Mouse (Mus musculus): ENCODE measurements at regions not wholly inside any gene's neighbourhood (a gene's known extent, or its start where the extent isn't known, plus 50 kb on each side); places are given as distances from the start of the nearest gene placed in this dataset.

DNA sequence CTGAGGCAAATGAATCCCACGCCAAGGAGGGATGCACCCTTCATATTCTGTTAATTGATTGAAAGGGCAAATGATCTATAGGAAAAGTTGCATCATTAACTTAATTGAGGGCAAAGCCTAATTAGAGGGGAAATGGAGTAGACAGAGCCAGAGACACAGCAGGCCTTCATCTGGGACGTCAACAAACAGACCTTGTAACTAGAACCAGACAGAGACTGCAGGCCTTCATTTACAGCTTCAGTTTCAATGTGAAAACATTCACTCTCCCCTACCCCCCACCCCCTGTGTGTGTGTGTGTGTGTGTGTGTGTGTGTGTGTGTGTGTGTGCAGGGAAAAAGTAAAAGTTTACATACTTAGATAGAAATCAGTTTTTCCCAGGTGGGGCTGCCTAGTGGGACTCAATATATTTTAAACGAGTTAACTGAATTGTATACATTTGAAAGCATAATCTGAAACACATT, 97.2 kb downstream of the Spry2 start:
- Histone ChIP-seq H3K27me3 (ENCODE audit: control insufficient read depth) (no peaks in the 10 kb centered on the region), H3K4me3 (replicated peaks) (no peak overlapping the region), H3K4me1 (ENCODE audit: control insufficient read depth) (no peaks in the 10 kb centered on the region), H3K9me3 (ENCODE audit: control insufficient read depth, low read length) (no peaks in the 10 kb centered on the region), H3K36me3 (ENCODE audit: control insufficient read depth) (no peaks in the 10 kb centered on the region)
- TF ChIP-seq GATA1 (IDR thresholded peaks at IDR 0.05; ENCODE audit: low read length) (no peak), TAL1 (IDR thresholded peaks at IDR 0.05; ENCODE audit: low read length) (no peak)

DNA sequence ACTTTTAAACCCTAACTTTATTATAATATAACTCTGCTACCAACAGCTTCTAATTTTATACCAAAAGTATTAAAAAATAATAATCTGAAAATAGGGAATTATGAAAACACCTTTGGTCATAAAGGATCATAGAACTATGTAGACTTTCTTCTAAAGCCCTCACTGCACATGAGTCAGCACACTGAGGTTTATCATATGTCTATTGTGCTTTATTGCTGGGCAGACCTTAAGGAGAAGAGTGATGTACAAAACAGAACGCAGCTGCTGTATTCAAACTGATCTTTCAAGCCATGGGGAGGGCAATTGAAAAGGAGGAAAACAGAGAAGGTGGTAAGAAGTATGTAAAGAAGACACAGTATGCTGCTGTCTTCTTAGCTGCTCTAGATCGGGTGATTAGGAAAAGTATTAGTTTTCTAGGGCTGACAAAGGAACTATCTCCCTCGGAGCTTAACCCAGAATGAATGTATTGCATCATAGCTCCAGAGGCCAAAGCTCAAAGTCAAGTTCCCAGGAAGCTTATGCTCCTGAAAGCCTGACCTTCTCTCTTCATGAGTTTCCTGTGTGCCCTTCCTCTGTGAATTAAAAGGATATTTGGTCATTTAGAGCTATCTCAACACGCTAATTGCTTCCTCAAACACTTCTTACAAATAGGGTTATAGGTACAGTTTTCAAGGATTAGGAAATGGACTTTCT, 103.5 kb downstream of the Spry2 start:
- Histone ChIP-seq H3K36me3 (ENCODE audit: control insufficient read depth) (no peaks in the 10 kb centered on the region), H3K4me3 (replicated peaks) (no peak overlapping the region)
- TF ChIP-seq GATA1 (IDR thresholded peaks at IDR 0.05; ENCODE audit: low read length) = no peak
- no peak for TF ChIP-seq TAL1 (IDR thresholded peaks at IDR 0.05; ENCODE audit: low read length)

DNA sequence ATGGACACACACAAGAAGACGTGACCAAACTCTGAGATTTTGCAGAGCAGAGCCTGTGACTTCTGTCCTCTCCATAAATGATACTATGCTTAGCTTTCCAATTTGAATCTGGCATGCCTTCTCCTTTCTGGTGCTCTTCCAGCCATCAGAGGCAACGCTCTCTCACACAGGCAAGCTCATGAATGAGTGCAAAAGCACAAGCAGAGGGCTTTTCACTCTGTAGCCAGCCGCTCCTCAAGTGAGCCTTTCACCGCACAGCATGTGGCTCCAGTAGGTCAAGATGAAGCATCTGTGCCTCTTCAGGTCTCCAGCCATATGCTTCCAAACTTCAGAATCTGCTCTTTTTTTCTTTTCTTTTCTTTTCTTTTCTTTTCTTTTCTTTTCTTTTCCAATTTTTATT, 106.2 kb downstream of the Spry2 start:
- no peaks in the 10 kb centered on the region for H3K4me1 ChIP-seq (ENCODE audit: control insufficient read depth)
- H3K27me3 ChIP-seq (ENCODE audit: control insufficient read depth) = no peaks in the 10 kb centered on the region
- no peak for TF ChIP-seq GATA1 (IDR thresholded peaks at IDR 0.05; ENCODE audit: low read length)
- H3K9me3 ChIP-seq (ENCODE audit: control insufficient read depth, low read length) = peaks cover 4% of the 10 kb centered on the region
- H3K4me3 ChIP-seq (replicated peaks) = no peak overlapping the region
- no peaks in the 10 kb centered on the region for H3K36me3 ChIP-seq (ENCODE audit: control insufficient read depth)

More for the DNA sequence above, 103.5 kb downstream of the Spry2 start:
- no peaks in the 10 kb centered on the region for H3K27me3 ChIP-seq (ENCODE audit: control insufficient read depth)
- peaks cover 4% of the 10 kb centered on the region for H3K9me3 ChIP-seq (ENCODE audit: control insufficient read depth, low read length)
- H3K4me1 ChIP-seq (ENCODE audit: control insufficient read depth) = no peaks in the 10 kb centered on the region

DNA sequence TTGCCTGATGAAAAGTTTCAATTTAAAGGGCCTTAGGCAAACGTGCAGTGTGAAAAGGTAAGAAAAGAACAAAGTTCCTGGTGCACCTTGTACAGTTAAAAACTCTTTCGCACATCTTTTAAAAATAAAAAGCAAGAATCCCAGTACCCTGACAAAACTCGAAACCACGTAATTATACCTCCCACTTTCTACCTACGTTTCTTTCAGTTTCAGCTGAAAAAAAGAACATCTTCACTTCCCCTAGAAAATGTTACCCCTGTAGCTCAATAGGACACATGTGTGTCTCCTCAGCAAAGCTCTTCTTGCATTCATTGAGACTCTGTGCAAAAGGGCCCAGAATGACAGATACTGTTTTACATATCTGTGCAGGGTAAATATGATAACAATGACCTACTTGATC, 113.2 kb downstream of the Spry2 start:
- Histone ChIP-seq H3K36me3 (ENCODE audit: control insufficient read depth) (no peaks in the 10 kb centered on the region), H3K4me3 (replicated peaks) (no peak overlapping the region), H3K27me3 (ENCODE audit: control insufficient read depth) (no peaks in the 10 kb centered on the region), H3K9me3 (ENCODE audit: control insufficient read depth, low read length) (peaks cover 2% of the 10 kb centered on the region; the same call in 1 of the 2 replicates), H3K4me1 (ENCODE audit: control insufficient read depth) (no peaks in the 10 kb centered on the region)
- no peak for TF ChIP-seq TAL1 (IDR thresholded peaks at IDR 0.05; ENCODE audit: low read length)
- TF ChIP-seq GATA1 (IDR thresholded peaks at IDR 0.05; ENCODE audit: low read length) = no peak

DNA sequence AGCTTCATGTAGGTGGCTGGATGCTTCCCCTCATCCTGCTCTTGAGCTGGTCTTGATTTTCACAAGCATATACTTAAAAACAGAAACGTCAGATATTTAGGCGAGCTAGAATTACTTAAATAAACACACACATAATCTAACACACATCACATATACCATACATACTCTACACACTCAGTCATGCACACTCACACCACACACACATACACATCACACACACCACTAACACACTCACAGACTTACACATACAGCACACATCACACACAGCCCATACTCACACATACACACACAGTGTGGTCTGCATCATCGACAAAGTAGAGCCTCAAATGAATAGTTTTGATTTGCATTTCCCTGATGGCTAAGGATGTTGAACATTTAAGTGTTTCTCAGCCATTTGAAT, 116.9 kb downstream of the Spry2 start:
- H3K27me3 ChIP-seq (ENCODE audit: control insufficient read depth) = no peaks in the 10 kb centered on the region

DNA sequence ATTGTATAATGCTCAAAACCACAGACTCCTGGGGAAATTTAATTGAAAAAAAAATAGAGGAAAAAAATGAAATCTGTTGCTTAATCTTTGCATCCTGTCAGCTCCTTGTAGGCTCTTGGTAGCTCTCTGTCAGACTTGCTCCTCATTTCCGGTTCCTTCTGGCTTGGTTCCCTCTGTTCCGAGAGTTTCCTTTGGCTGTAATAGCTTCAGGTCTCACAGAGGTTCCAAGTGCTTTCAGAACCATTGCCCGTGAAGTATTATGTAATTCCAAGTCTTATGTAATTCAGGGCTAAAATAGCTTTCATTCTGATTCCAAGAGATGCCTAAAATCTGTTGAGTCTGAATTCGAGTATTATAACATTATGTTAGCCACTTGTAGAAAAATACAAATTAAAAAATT, 117.3 kb downstream of the Spry2 start:
- Histone ChIP-seq H3K9me3 (ENCODE audit: control insufficient read depth, low read length) (no peaks in the 10 kb centered on the region), H3K27me3 (ENCODE audit: control insufficient read depth) (no peaks in the 10 kb centered on the region), H3K4me1 (ENCODE audit: control insufficient read depth) (no peaks in the 10 kb centered on the region), H3K4me3 (replicated peaks) (no peak overlapping the region), H3K36me3 (ENCODE audit: control insufficient read depth) (no peaks in the 10 kb centered on the region)
- no peak for TF ChIP-seq TAL1 (IDR thresholded peaks at IDR 0.05; ENCODE audit: low read length)
- TF ChIP-seq GATA1 (IDR thresholded peaks at IDR 0.05; ENCODE audit: low read length) = no peak

More for the DNA sequence above, 116.9 kb downstream of the Spry2 start:
- no peaks in the 10 kb centered on the region for H3K4me1 ChIP-seq (ENCODE audit: control insufficient read depth)
- H3K36me3 ChIP-seq (ENCODE audit: control insufficient read depth) = no peaks in the 10 kb centered on the region
- TF ChIP-seq TAL1 (IDR thresholded peaks at IDR 0.05; ENCODE audit: low read length) (no peak), GATA1 (IDR thresholded peaks at IDR 0.05; ENCODE audit: low read length) (no peak)
- H3K4me3 ChIP-seq (replicated peaks) = no peak overlapping the region
- H3K9me3 ChIP-seq (ENCODE audit: control insufficient read depth, low read length) = no peaks in the 10 kb centered on the region

DNA sequence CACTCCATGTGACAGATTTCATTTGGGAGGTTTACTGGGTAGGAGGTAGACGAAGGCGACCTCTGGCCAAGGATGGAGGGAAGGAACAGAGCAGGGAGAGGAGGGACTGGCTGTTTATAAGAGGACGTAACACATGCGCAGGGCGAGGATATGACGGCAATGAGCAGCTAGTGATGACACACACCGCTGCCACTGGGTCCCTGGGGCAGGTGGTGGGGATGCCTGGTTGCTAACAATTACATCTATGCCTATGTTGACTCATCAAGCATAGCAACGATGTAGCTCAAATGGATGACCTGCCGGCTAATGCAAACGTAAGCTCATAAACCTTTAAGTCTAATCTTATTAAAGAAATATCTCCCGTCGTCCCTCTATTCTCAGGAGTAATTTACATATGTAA, 122.9 kb downstream of the Spry2 start:
- H3K27me3 ChIP-seq (ENCODE audit: control insufficient read depth) = no peaks in the 10 kb centered on the region
- peaks cover 4% of the 10 kb centered on the region; the same call in 1 of the 2 replicates for H3K9me3 ChIP-seq (ENCODE audit: control insufficient read depth, low read length)
- H3K36me3 ChIP-seq (ENCODE audit: control insufficient read depth) = no peaks in the 10 kb centered on the region
- H3K4me1 ChIP-seq (ENCODE audit: control insufficient read depth) = no peaks in the 10 kb centered on the region
- no peak overlapping the region for H3K4me3 ChIP-seq (replicated peaks)
- TF ChIP-seq GATA1 (IDR thresholded peaks at IDR 0.05; ENCODE audit: low read length) (no peak), TAL1 (IDR thresholded peaks at IDR 0.05; ENCODE audit: low read length) (no peak)

DNA sequence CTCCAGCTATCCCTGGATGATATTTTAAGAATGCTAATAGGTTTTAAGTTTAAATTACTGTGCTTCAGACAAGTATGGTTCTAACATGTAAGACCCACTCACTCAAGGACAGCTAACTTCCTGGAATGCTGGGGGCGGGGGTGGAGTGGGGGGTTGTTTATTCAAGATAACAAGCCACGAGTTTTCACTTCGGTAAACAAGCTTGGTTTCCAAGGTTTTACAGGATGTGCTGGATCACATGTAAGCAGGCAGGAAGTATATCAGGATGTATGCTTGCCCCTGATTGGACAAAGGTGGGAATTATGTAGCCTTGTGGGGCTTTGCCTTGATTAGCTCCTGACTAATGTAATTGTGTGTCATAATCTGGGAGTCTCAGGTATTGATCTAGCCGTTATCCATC, 129.5 kb downstream of the Spry2 start:
- Histone ChIP-seq H3K36me3 (ENCODE audit: control insufficient read depth) (no peaks in the 10 kb centered on the region), H3K4me1 (ENCODE audit: control insufficient read depth) (no peaks in the 10 kb centered on the region), H3K4me3 (replicated peaks) (no peak overlapping the region), H3K9me3 (ENCODE audit: control insufficient read depth, low read length) (peaks cover 2% of the 10 kb centered on the region; the same call in 1 of the 2 replicates), H3K27me3 (ENCODE audit: control insufficient read depth) (no peaks in the 10 kb centered on the region)
- TF ChIP-seq GATA1 (IDR thresholded peaks at IDR 0.05; ENCODE audit: low read length) = no peak
- no peak for TF ChIP-seq TAL1 (IDR thresholded peaks at IDR 0.05; ENCODE audit: low read length)

DNA sequence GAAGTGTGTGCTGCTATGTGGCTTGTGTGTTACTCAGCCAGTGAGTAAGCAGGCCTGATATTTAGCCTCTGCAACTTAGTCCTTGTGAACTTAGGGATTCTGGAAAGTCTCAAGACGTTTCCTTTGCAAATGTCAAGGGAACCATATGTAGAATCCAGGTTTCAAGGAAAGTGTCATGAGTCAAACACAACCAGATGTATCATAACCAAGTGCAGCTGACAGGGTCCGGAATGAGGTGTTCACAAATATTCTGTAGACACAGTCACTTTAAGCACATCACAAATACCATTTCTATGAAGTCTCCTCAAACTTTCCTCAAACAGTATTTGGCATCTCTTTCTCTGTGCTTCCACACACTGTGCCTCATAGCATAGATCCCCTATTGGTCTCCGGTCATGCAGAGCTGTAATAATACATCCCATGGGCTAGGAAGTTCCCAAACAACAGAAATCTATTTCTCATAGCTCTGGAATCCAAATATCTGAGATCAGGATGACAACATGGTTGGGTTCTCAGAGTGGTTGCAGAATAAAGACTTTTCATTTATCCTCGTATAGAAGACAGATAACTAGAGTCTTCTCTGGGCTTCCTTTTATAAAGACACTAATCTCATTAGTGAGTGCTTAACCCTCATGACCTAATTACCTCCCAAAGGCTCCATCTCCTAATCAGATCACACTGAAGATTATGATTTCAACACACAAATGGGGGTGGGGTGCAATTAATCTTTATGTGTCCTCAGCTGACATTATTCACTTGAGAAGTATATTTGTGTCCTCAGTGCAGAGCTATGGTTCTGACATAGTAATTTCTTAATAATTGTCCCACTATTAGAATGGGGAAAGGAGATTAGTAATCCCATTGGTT, 143.9 kb downstream of the Spry2 start:
- Histone ChIP-seq H3K4me1 (ENCODE audit: control insufficient read depth) (no peaks in the 10 kb centered on the region), H3K4me3 (replicated peaks) (no peak overlapping the region), H3K36me3 (ENCODE audit: control insufficient read depth) (no peaks in the 10 kb centered on the region), H3K9me3 (ENCODE audit: control insufficient read depth, low read length) (peaks cover 6% of the 10 kb centered on the region; the same call in 1 of the 2 replicates), H3K27me3 (ENCODE audit: control insufficient read depth) (no peaks in the 10 kb centered on the region)
- no peak for TF ChIP-seq GATA1 (IDR thresholded peaks at IDR 0.05; ENCODE audit: low read length)
